In genomic region chr10:121701296-121702248, GRCm38 (mm10) we compare ENCODE assay signal across 7 mouse cellular contexts. TPM values are rescaled to one million over a fixed set of nuclear protein-coding genes. Genes with fewer than 3 reads are reported as not detected.
DNase-seq lines count a peak whose midpoint lies in the region; ATAC-seq and TF ChIP-seq lines count a peak whose summit lies in the region.

No protein-coding gene starts in this region.

- no peaks in the 10 kb centered on the region for H3K36me3 ChIP-seq in liver, embryonic 12.5 days
- no peaks in the 10 kb centered on the region for H3K36me3 ChIP-seq in G1E (replicated peaks)
- no peaks in the 10 kb centered on the region for H3K36me3 ChIP-seq in myocyte (ENCODE audit: control insufficient read depth, insufficient read depth)

- H3K79me2 ChIP-seq in myocyte (ENCODE audit: control insufficient read depth, insufficient read depth): no peaks in the 10 kb centered on the region

- no peak overlapping the region for H3K9ac ChIP-seq in liver, embryonic 12.5 days

- WGBS in liver, embryonic 12.5 days (ENCODE audit: insufficient replicate concordance): 46% methylated on average over 11 of the region's 11 CpGs

- no peak overlapping the region for H3K27ac ChIP-seq in liver, embryonic 12.5 days
- H3K27ac ChIP-seq in bone marrow macrophage, adult 2 months (ENCODE audit: insufficient read depth, low read depth, low read length): no peak overlapping the region
- no peak overlapping the region for H3K27ac ChIP-seq in gastrocnemius, adult 2 months

- no peak for ATAC-seq in liver, embryonic 12.5 days
- ATAC-seq in G1E (ENCODE audit: extremely low read depth, insufficient number of reproducible peaks, low FRiP score, poor library complexity, severe bottlenecking): 0 out of 2 replicates have a peak, but pooled peaks have one; percentile 23

- H3K9me3 ChIP-seq in liver, embryonic 12.5 days (replicated peaks): no peaks in the 10 kb centered on the region
- peaks cover 6% of the 10 kb centered on the region for H3K9me3 ChIP-seq in G1E (replicated peaks)

- no peak overlapping the region for H3ac ChIP-seq in myocyte (ENCODE audit: control insufficient read depth, insufficient read length)

- H3K27me3 ChIP-seq in liver, embryonic 12.5 days (replicated peaks): no peaks in the 10 kb centered on the region
- no peaks in the 10 kb centered on the region for H3K27me3 ChIP-seq in G1E (ENCODE audit: insufficient read depth, low read length)
- no peaks in the 10 kb centered on the region for H3K27me3 ChIP-seq in myocyte (ENCODE audit: control insufficient read depth, insufficient read depth, insufficient read length)

- intact Hi-C loops in gastrocnemius, adult 2 months (cut with DNase I): loop anchor here (1.0 to 10.0 kb wide), 3 partner anchors 61 to 351 kb away; no protein-coding TSS in a partner anchor

- TF ChIP-seq POLR2A in bone marrow macrophage, adult 2 months (IDR thresholded peaks at IDR 0.05; ENCODE audit: borderline replicate concordance, low read depth, low read length): no peak
- no peak for TF ChIP-seq POLR2A in myocyte (IDR thresholded peaks at IDR 0.05; ENCODE audit: insufficient read length, low read depth)

- TF ChIP-seq CTCF in G1E (IDR thresholded peaks at IDR 0.05; ENCODE audit: low read depth, low read length): no peak
- no peak for TF ChIP-seq CTCF in bone marrow macrophage, adult 2 months (IDR thresholded peaks at IDR 0.05; ENCODE audit: low read depth, low read length)
- TF ChIP-seq CTCF in gastrocnemius, adult 2 months (IDR thresholded peaks at IDR 0.05): peak; percentile 73

- H3K4me1 ChIP-seq in liver, embryonic 12.5 days: no peaks in the 10 kb centered on the region
- no peaks in the 10 kb centered on the region for H3K4me1 ChIP-seq in G1E (ENCODE audit: insufficient read depth, low read depth, low read length)
- peaks cover 2% of the 10 kb centered on the region; the same call in 1 of the 2 replicates for H3K4me1 ChIP-seq in bone marrow macrophage, adult 2 months (ENCODE audit: control insufficient read depth, insufficient read depth, low read length)

- no peak overlapping the region for H3K4me2 ChIP-seq in liver, embryonic 12.5 days
- H3K4me2 ChIP-seq in myocyte (ENCODE audit: low read depth): peak overlapping the region; percentile 68

- DNase-seq in liver (peak; percentile 18), G1E (ENCODE audit: low spot score) (no peak)
- DNase-seq in gastrocnemius, adult 2 months: peak; percentile 44
- peak; percentile 28 to 72 for DNase-seq in layer of hippocampus, adult 18-20 months (ENCODE audit: low spot score in 2 of 2)

- no peak overlapping the region for H3K4me3 ChIP-seq in liver, embryonic 12.5 days
- H3K4me3 ChIP-seq in G1E (ENCODE audit: low read depth, low read length): no peak overlapping the region
- peak overlapping the region; percentile 34 for H3K4me3 ChIP-seq in bone marrow macrophage, adult 2 months (ENCODE audit: insufficient read depth, low read length)
- H3K4me3 ChIP-seq in gastrocnemius, adult 2 months: 0 out of 2 replicates have a peak overlapping the region, but pooled peaks have one; percentile 13
- no peak overlapping the region for H3K4me3 ChIP-seq in myocyte

TF ChIP-seq in myocyte, 11 proteins besides CTCF, POLR2A, EP300 and RAD21:
- TF ChIP-seq REST (IDR thresholded peaks at IDR 0.05; ENCODE audit: insufficient read depth, insufficient read length): no peak
- TF ChIP-seq MYOD1 (IDR thresholded peaks at IDR 0.05; ENCODE audit: control insufficient read depth in 1 of 3, insufficient read length in 2 of 3, low read depth in 2 of 3): no peak
- no peak for TF ChIP-seq CEBPB (IDR thresholded peaks at IDR 0.05; ENCODE audit: insufficient read depth, poor library complexity, severe bottlenecking)
- TF ChIP-seq USF1 (IDR thresholded peaks at IDR 0.05; ENCODE audit: low read depth): no peak
- TF ChIP-seq MYOG (IDR thresholded peaks at IDR 0.05; ENCODE audit: control insufficient read depth in 1 of 3, insufficient read depth in 1 of 3, insufficient read length in 2 of 3, low read depth in 2 of 3): no peak
- TF ChIP-seq POLR2AphosphoS2 (IDR thresholded peaks at IDR 0.05; ENCODE audit: insufficient read length, low read depth): no peak
- TF ChIP-seq E2F4 (IDR thresholded peaks at IDR 0.05; ENCODE audit: insufficient read depth): no peak
- no peak for TF ChIP-seq SRF (IDR thresholded peaks at IDR 0.05; ENCODE audit: control insufficient read depth, insufficient read length, low read depth)
- TF ChIP-seq MAX (IDR thresholded peaks at IDR 0.05; ENCODE audit: low read depth): no peak

RNA-seq across cellular contexts. Expression of gene BC048403, which starts 38.2 kb away (rescaled TPM):
- polyA plus RNA-seq in liver, embryonic 12.5 days (2016; fragmentation: Nextera tagmentation; extraction: Ambion mirVana): 2.8 and 3.1 TPM in 2 replicates
- 21.9 and 24.9 TPM in 2 replicates for total RNA-seq in G1E (2014; fragmentation: Nextera tagmentation)
- total RNA-seq in G1E (2017): 3.0 and 3.4 TPM in 2 replicates
- polyA plus RNA-seq in G1E (2012): 9.8 and 10.0 TPM in 2 replicates
- polyA plus RNA-seq in bone marrow macrophage, adult 2 months (2012; ENCODE audit: insufficient read depth, insufficient read length, missing spikeins): 4.8 and 7.5 TPM in 2 replicates
- 1 to 10 TPM; 1.5 to 2.0 TPM for total RNA-seq in gastrocnemius, adult 2 months (2021)
- 10 to 100 TPM; 10.1 to 10.9 TPM for total RNA-seq in layer of hippocampus, adult 18-20 months (2021)
- 2.8 TPM for polyA plus RNA-seq in myocyte (2012; fragmentation: generic; extraction: Trizol)

Comparison
In these comparisons a context has a peak if more than half of its experiments do, and no peak if none do; other contexts are left out.
1. H3K4me3 ChIP-seq: peak in bone marrow macrophage, adult 2 months (single experiment) and gastrocnemius, adult 2 months (single experiment); none in liver, embryonic 12.5 days (single experiment), G1E (single experiment) and myocyte (single experiment).